Mouse (Mus musculus) right cerebral cortex, postnatal 25 days (tissue): ENCODE measurements at regions not wholly inside any gene's neighbourhood (a gene's known extent, or its start where the extent isn't known, plus 50 kb on each side); places are given as distances from the start of the nearest gene placed in this dataset.
A peak's percentile ranks its signal among the peaks of the same experiment; 100 is the strongest.

Experiments
- DNase-seq: peaks from one replicate; pipeline ENCODE4 v3.0.0; 2022

- DNase-seq = no peak
Observed at GRCm38 (mm10) chr14:119966666-119967065, 75.6 kb downstream of the Oxgr1 start.

GRCm38 (mm10) chr14:119965842-119966483 lies 76.3 kb downstream of the Oxgr1 start:
- peak; percentile 23 for DNase-seq

GRCm38 (mm10) chr14:119963741-119964140 lies 78.5 kb downstream of the Oxgr1 start:
- DNase-seq = no peak

- no peak for DNase-seq
Observed at GRCm38 (mm10) chr14:119953861-119954260, 88.4 kb downstream of the Oxgr1 start.

GRCm38 (mm10) chr14:119952877-119953624 lies 89.2 kb downstream of the Oxgr1 start:
- no peak for DNase-seq
